Mouse (Mus musculus): ENCODE results near the gene Cant1. TPM values are rescaled to one million over a fixed set of nuclear protein-coding genes. Genes with fewer than 3 reads are reported as not detected.

Gene Cant1
- polyA plus RNA-seq, 1 experiment from 2014 or later: 21.7 TPM

DNA sequence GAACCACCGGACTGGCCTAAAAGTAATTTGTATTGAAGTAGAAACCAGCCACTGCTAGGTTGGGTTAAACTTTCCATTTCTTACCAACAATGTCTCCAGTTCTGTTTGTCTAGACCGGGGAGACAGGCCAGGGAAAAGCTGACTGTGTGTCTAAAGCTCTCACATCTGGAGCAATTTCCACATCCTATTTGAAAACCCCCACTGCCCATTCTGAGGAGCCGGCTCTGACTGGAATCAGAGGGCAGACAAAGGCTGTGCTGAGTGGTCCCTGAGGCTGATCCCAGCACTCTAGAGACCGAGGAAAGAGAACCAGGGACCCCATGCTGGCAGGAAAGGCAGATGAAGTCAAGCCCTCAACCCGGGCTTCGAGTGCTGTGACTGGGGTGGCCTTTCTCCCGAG lies 46.2 kb downstream of the Cant1 start:
- H3K9me3 ChIP-seq (ENCODE audit: control insufficient read depth, low read length): no peaks in the 10 kb centered on the region
- 54% methylated on average over 7 of the region's 7 CpGs for WGBS
- no peak overlapping the region for H3K4me3 ChIP-seq (ENCODE audit: low read depth, low read length)
- ATAC-seq (ENCODE audit: low FRiP score) (no peak), DNase-seq (ENCODE audit: low spot score, missing footprints) (peak; percentile 73)
- H3K4me2 ChIP-seq: no peak overlapping the region
- no peaks in the 10 kb centered on the region for H3K4me1 ChIP-seq (ENCODE audit: control insufficient read depth, insufficient read depth, low read length)
- no peaks in the 10 kb centered on the region for H3K36me3 ChIP-seq (ENCODE audit: control insufficient read depth, insufficient read depth, low read length)
- H3K27ac ChIP-seq (ENCODE audit: low read depth, low read length): no peak overlapping the region
- H3K27me3 ChIP-seq (ENCODE audit: control insufficient read depth, insufficient read depth, low read length): no peaks in the 10 kb centered on the region
- H3K9ac ChIP-seq (ENCODE audit: low read length): no peak overlapping the region

- H3K9me3 ChIP-seq (ENCODE audit: control insufficient read depth, low read length): no peaks in the 10 kb centered on the region
- H3K4me2 ChIP-seq: no peak overlapping the region
- no peak overlapping the region for H3K27ac ChIP-seq (ENCODE audit: low read depth, low read length)
- 88% methylated on average over 7 of the region's 7 CpGs for WGBS
- H3K27me3 ChIP-seq (ENCODE audit: control insufficient read depth, insufficient read depth, low read length): no peaks in the 10 kb centered on the region
- DNase-seq (ENCODE audit: low spot score, missing footprints): peak; percentile 4
- no peak for ATAC-seq (ENCODE audit: low FRiP score)
- H3K4me3 ChIP-seq (ENCODE audit: low read depth, low read length): no peak overlapping the region
- no peak overlapping the region for H3K9ac ChIP-seq (ENCODE audit: low read length)
- H3K36me3 ChIP-seq (ENCODE audit: control insufficient read depth, insufficient read depth, low read length): no peaks in the 10 kb centered on the region
- H3K4me1 ChIP-seq (ENCODE audit: control insufficient read depth, insufficient read depth, low read length): no peaks in the 10 kb centered on the region
These were observed 47.0 kb downstream of the Cant1 start for GRCm38 (mm10) chr11:118371876-118372275.

DNA sequence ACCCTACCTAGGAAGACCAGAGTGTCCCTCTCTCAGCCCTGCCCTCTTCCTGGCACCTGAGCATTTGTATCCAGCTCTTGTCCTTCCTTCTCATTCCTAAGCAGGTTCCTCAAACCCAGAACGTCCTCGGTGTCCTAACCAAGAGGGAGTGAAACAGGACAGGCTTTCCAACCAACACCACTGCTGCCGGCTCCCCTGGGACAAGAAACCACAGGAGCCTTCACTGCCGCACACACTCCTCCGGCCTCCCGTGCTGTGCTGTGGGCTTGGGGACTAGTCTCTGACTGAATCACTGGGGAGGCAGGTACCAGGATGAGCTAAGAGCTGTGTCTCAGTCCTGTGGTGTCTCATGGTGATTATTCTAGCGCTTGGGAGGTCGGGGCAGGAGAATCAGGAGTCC lies 49.2 kb downstream of the Cant1 start:
- no peak for ATAC-seq (ENCODE audit: low FRiP score)
- peak; percentile 49 for DNase-seq (ENCODE audit: low spot score, missing footprints)
- 78% methylated on average over 8 of the region's 8 CpGs for WGBS
- H3K4me1 ChIP-seq (ENCODE audit: control insufficient read depth, insufficient read depth, low read length): no peaks in the 10 kb centered on the region
- no peaks in the 10 kb centered on the region for H3K27me3 ChIP-seq (ENCODE audit: control insufficient read depth, insufficient read depth, low read length)
- no peaks in the 10 kb centered on the region for H3K9me3 ChIP-seq (ENCODE audit: control insufficient read depth, low read length)
- no peak overlapping the region for H3K9ac ChIP-seq (ENCODE audit: low read length)
- H3K36me3 ChIP-seq (ENCODE audit: control insufficient read depth, insufficient read depth, low read length): no peaks in the 10 kb centered on the region
- H3K27ac ChIP-seq (ENCODE audit: low read depth, low read length): no peak overlapping the region
- H3K4me3 ChIP-seq (ENCODE audit: low read depth, low read length): no peak overlapping the region
- no peak overlapping the region for H3K4me2 ChIP-seq

- 87% methylated on average over 5 of the region's 5 CpGs for WGBS
- no peak overlapping the region for H3K27ac ChIP-seq (ENCODE audit: low read depth, low read length)
- H3K4me3 ChIP-seq (ENCODE audit: low read depth, low read length): no peak overlapping the region
- no peaks in the 10 kb centered on the region for H3K4me1 ChIP-seq (ENCODE audit: control insufficient read depth, insufficient read depth, low read length)
- no peaks in the 10 kb centered on the region for H3K36me3 ChIP-seq (ENCODE audit: control insufficient read depth, insufficient read depth, low read length)
- ATAC-seq (ENCODE audit: low FRiP score): no peak
- H3K4me2 ChIP-seq: no peak overlapping the region
- no peaks in the 10 kb centered on the region for H3K27me3 ChIP-seq (ENCODE audit: control insufficient read depth, insufficient read depth, low read length)
- H3K9me3 ChIP-seq (ENCODE audit: control insufficient read depth, low read length): no peaks in the 10 kb centered on the region
- no peak overlapping the region for H3K9ac ChIP-seq (ENCODE audit: low read length)
- DNase-seq (ENCODE audit: low spot score, missing footprints): peak; percentile 53
These were observed 49.6 kb downstream of the Cant1 start for GRCm38 (mm10) chr11:118369251-118369650.

DNA sequence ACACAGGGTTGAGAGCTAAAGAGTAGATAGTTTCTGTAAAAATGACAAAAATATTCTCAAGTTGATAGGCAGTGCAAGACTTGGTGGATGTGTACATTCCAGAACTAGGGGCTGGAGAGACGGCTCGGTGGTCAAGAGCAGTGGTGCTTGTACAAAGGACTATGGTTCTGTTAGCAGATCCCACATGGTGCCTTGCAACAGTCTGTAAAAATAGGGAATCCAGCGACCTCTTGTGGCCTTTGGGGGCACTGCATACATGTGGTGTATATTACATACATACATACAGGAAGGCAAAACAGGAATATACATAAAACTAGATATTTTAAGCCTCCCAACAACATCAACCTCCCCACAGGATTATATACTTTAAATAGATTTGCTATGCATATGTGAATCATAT lies 50.6 kb downstream of the Cant1 start:
- Histone ChIP-seq H3K4me1 (ENCODE audit: control insufficient read depth, insufficient read depth, low read length) (no peaks in the 10 kb centered on the region; the same call in 1 of the 2 replicates), H3K27ac (ENCODE audit: low read depth, low read length) (no peak overlapping the region), H3K9me3 (ENCODE audit: control insufficient read depth, low read length) (no peaks in the 10 kb centered on the region), H3K4me2 (no peak overlapping the region), H3K36me3 (ENCODE audit: control insufficient read depth, insufficient read depth, low read length) (no peaks in the 10 kb centered on the region), H3K9ac (ENCODE audit: low read length) (no peak overlapping the region), H3K27me3 (ENCODE audit: control insufficient read depth, insufficient read depth, low read length) (no peaks in the 10 kb centered on the region), H3K4me3 (ENCODE audit: low read depth, low read length) (no peak overlapping the region)
- ATAC-seq (ENCODE audit: low FRiP score) (no peak), DNase-seq (ENCODE audit: low spot score, missing footprints) (peak; percentile 86)
- 65% methylated on average over 3 of the region's 3 CpGs for WGBS

- H3K36me3 ChIP-seq (ENCODE audit: control insufficient read depth, insufficient read depth, low read length): no peaks in the 10 kb centered on the region
- no peak overlapping the region for H3K4me2 ChIP-seq
- H3K27ac ChIP-seq (ENCODE audit: low read depth, low read length): no peak overlapping the region
- no peaks in the 10 kb centered on the region for H3K27me3 ChIP-seq (ENCODE audit: control insufficient read depth, insufficient read depth, low read length)
- no peaks in the 10 kb centered on the region for H3K9me3 ChIP-seq (ENCODE audit: control insufficient read depth, low read length)
- WGBS: 76% methylated on average over 8 of the region's 8 CpGs
- H3K9ac ChIP-seq (ENCODE audit: low read length): no peak overlapping the region
- no peak overlapping the region for H3K4me3 ChIP-seq (ENCODE audit: low read depth, low read length)
- peak; percentile 66 for DNase-seq (ENCODE audit: low spot score, missing footprints)
- H3K4me1 ChIP-seq (ENCODE audit: control insufficient read depth, insufficient read depth, low read length): no peaks in the 10 kb centered on the region; the same call in 1 of the 2 replicates
- no peak for ATAC-seq (ENCODE audit: low FRiP score)
These were observed 52.3 kb downstream of the Cant1 start for GRCm38 (mm10) chr11:118366559-118366958.

- no peak overlapping the region for H3K4me3 ChIP-seq (ENCODE audit: low read depth, low read length)
- H3K9ac ChIP-seq (ENCODE audit: low read length): no peak overlapping the region
- no peaks in the 10 kb centered on the region; the same call in 1 of the 2 replicates for H3K4me1 ChIP-seq (ENCODE audit: control insufficient read depth, insufficient read depth, low read length)
- no peak for ATAC-seq (ENCODE audit: low FRiP score)
- 75% methylated on average over 3 of the region's 3 CpGs for WGBS
- H3K36me3 ChIP-seq (ENCODE audit: control insufficient read depth, insufficient read depth, low read length): no peaks in the 10 kb centered on the region
- H3K9me3 ChIP-seq (ENCODE audit: control insufficient read depth, low read length): no peaks in the 10 kb centered on the region
- no peak overlapping the region for H3K27ac ChIP-seq (ENCODE audit: low read depth, low read length)
- H3K27me3 ChIP-seq (ENCODE audit: control insufficient read depth, insufficient read depth, low read length): no peaks in the 10 kb centered on the region
- no peak overlapping the region for H3K4me2 ChIP-seq
- DNase-seq (ENCODE audit: low spot score, missing footprints): peak; percentile 14
These were observed 52.8 kb downstream of the Cant1 start for GRCm38 (mm10) chr11:118366108-118366507.

GRCm38 (mm10) chr11:118365171-118365570 lies 53.7 kb downstream of the Cant1 start:
- peak; percentile 77 for DNase-seq (ENCODE audit: low spot score, missing footprints)
- Histone ChIP-seq H3K4me2 (no peak overlapping the region), H3K36me3 (ENCODE audit: control insufficient read depth, insufficient read depth, low read length) (no peaks in the 10 kb centered on the region), H3K9ac (ENCODE audit: low read length) (no peak overlapping the region), H3K27ac (ENCODE audit: low read depth, low read length) (no peak overlapping the region), H3K27me3 (ENCODE audit: control insufficient read depth, insufficient read depth, low read length) (no peaks in the 10 kb centered on the region), H3K4me1 (ENCODE audit: control insufficient read depth, insufficient read depth, low read length) (no peaks in the 10 kb centered on the region; the same call in 1 of the 2 replicates), H3K4me3 (ENCODE audit: low read depth, low read length) (no peak overlapping the region), H3K9me3 (ENCODE audit: control insufficient read depth, low read length) (no peaks in the 10 kb centered on the region)
- WGBS: 71% methylated on average over 7 of the region's 7 CpGs
- no peak for ATAC-seq (ENCODE audit: low FRiP score)

DNA sequence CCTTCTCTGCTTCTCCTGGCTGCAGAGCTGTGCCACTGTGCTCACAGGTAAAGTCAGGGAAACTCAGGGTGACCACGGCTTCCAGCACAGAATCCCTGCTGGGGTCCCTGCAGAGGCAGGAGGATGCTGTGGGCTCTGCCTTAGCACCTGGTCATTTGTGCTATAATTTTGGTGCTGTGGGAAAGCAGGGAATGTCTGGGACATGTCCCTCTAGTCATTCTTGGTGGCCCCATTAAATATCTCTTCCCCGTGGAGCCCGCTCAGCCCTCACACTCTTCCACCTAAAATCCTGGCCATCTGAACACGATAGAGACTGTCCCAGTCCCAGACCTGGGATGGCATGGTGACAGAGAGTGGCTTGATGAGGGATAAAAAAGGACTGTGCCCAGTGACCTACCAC lies 54.9 kb downstream of the Cant1 start:
- Histone ChIP-seq H3K4me2 (no peak overlapping the region), H3K36me3 (ENCODE audit: control insufficient read depth, insufficient read depth, low read length) (no peaks in the 10 kb centered on the region), H3K9ac (ENCODE audit: low read length) (no peak overlapping the region), H3K27me3 (ENCODE audit: control insufficient read depth, insufficient read depth, low read length) (no peaks in the 10 kb centered on the region), H3K9me3 (ENCODE audit: control insufficient read depth, low read length) (no peaks in the 10 kb centered on the region), H3K4me3 (ENCODE audit: low read depth, low read length) (no peak overlapping the region), H3K27ac (ENCODE audit: low read depth, low read length) (no peak overlapping the region), H3K4me1 (ENCODE audit: control insufficient read depth, insufficient read depth, low read length) (no peaks in the 10 kb centered on the region; the same call in 1 of the 2 replicates)
- peak; percentile 67 for DNase-seq (ENCODE audit: low spot score, missing footprints)
- ATAC-seq (ENCODE audit: low FRiP score): no peak
- 78% methylated on average over 4 of the region's 4 CpGs for WGBS
